Mouse (Mus musculus): ENCODE measurements at regions not wholly inside any gene's neighbourhood (a gene's known extent, or its start where the extent isn't known, plus 50 kb on each side); places are given as distances from the start of the nearest gene placed in this dataset.
A peak's percentile ranks its signal among the peaks of the same experiment; 100 is the strongest.

DNA sequence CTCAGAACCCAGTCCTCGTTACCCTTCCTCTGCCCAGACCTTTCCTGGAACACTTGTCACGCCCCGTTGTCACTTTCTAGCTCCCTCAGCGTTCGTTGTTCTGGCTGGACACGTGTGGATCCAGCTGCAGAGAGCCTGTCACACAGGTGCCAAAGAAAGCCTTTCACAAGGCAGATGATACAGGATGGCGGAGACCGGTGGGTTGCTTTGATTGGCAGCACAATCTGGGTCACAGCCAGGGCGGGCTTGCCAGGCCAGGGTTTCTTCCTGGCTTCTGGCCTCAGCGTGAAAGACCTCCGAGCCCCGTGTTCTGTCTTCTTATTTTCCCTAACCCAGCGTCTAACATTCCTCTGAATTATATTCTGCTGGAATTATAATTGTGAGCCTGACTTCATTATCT, 94.7 kb upstream of the Tmem189 start:
- WGBS = 88% methylated on average over 13 of the region's 13 CpGs
- no peak for ATAC-seq
- Histone ChIP-seq H3K4me1 (replicated peaks; ENCODE audit: control insufficient read depth, insufficient read depth, low read length) (0 out of 2 replicates have a peak, but pooled peaks cover 3% of the 10 kb centered on the region), H3K27ac (ENCODE audit: low read depth, low read length) (no peak overlapping the region), H3K4me2 (replicated peaks; ENCODE audit: low read depth) (no peak overlapping the region), H3K9me3 (ENCODE audit: control insufficient read depth) (no peaks in the 10 kb centered on the region), H3K27me3 (replicated peaks; ENCODE audit: control insufficient read depth, insufficient read depth, low read length) (no peaks in the 10 kb centered on the region), H3K4me3 (ENCODE audit: low read depth, low read length) (no peak overlapping the region), H3K9ac (ENCODE audit: low read depth, low read length) (no peak overlapping the region), H3K36me3 (ENCODE audit: control insufficient read depth, insufficient read depth) (no peaks in the 10 kb centered on the region)
- TF ChIP-seq CTCF (IDR thresholded peaks at IDR 0.05; ENCODE audit: low read depth) = no peak

DNA sequence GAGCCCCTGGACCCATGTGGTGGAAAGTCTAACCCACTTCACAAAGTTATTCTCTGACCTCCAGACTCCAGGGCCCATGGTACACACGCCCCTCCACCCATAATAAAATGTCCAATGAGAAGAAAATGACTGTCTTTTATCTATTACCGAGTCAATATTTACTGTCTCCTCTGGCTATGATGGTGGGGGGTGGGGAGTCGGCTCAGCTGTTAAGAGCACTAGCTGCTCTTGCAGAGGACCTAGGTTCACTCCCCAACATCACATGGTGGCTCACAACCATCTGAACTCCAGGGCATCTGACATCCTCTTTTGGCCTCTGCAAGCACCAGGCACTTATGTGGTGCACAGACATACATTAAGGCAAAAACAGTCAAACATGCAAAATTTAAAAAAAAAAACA, 93.8 kb upstream of the Tmem189 start:
- no peak for TF ChIP-seq CTCF (IDR thresholded peaks at IDR 0.05; ENCODE audit: low read depth)
- Histone ChIP-seq H3K9ac (ENCODE audit: low read depth, low read length) (no peak overlapping the region), H3K4me2 (replicated peaks; ENCODE audit: low read depth) (no peak overlapping the region), H3K4me3 (ENCODE audit: low read depth, low read length) (no peak overlapping the region), H3K9me3 (ENCODE audit: control insufficient read depth) (no peaks in the 10 kb centered on the region), H3K36me3 (ENCODE audit: control insufficient read depth, insufficient read depth) (no peaks in the 10 kb centered on the region), H3K4me1 (replicated peaks; ENCODE audit: control insufficient read depth, insufficient read depth, low read length) (peaks cover 9% of the 10 kb centered on the region; the same call in 1 of the 2 replicates), H3K27ac (ENCODE audit: low read depth, low read length) (no peak overlapping the region), H3K27me3 (replicated peaks; ENCODE audit: control insufficient read depth, insufficient read depth, low read length) (no peaks in the 10 kb centered on the region)
- 31% methylated on average over 3 of the region's 3 CpGs for WGBS
- ATAC-seq = no peak

DNA sequence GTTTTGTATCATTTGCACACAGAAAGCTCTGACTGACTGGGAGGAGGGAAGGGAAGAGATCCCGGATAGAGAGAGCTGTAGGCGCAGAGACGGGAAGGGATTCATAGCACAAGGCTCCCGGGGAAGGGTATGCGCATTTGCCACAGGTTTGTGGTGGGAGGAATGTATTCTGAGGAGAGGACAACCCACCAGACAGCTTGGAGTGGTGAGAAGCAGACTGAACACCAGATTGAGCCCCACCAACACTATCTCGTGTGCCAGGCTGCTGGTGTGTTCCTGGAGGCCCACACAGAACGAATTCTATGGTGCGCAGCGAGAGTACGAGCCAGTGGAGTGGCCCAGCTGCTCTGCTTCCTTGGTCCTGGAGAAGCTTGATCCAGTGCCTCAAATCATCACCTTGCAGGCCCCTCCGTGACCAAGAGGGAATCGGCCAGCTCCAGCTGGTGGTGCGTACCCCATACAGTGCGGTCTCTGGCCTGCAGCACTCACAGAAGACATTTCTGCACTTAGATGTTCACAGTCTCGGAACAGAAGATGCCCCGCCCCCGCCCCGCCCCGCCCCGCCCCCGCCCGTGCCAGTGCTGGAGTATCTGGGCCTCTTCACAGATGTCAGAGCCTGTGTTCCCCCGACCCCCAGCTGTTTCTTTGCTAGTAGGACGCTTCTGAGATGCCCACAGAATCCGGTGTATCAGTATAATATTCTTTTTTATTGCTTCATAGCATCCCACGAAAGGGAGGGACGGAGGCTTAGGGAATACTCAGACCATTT, 92.8 kb upstream of the Tmem189 start:
- no peaks in the 10 kb centered on the region for H3K27me3 ChIP-seq (replicated peaks; ENCODE audit: control insufficient read depth, insufficient read depth, low read length)
- WGBS = 36% methylated on average over 27 of the region's 27 CpGs
- no peak overlapping the region for H3K9ac ChIP-seq (ENCODE audit: low read depth, low read length)
- H3K36me3 ChIP-seq (ENCODE audit: control insufficient read depth, insufficient read depth) = no peaks in the 10 kb centered on the region
- no peak overlapping the region for H3K4me2 ChIP-seq (replicated peaks; ENCODE audit: low read depth)
- no peak overlapping the region for H3K4me3 ChIP-seq (ENCODE audit: low read depth, low read length)
- H3K9me3 ChIP-seq (ENCODE audit: control insufficient read depth) = no peaks in the 10 kb centered on the region
- no peak for TF ChIP-seq CTCF (IDR thresholded peaks at IDR 0.05; ENCODE audit: low read depth)
- peaks cover 12% of the 10 kb centered on the region; the same call in 1 of the 2 replicates for H3K4me1 ChIP-seq (replicated peaks; ENCODE audit: control insufficient read depth, insufficient read depth, low read length)
- ATAC-seq = no peak
- H3K27ac ChIP-seq (ENCODE audit: low read depth, low read length) = no peak overlapping the region

DNA sequence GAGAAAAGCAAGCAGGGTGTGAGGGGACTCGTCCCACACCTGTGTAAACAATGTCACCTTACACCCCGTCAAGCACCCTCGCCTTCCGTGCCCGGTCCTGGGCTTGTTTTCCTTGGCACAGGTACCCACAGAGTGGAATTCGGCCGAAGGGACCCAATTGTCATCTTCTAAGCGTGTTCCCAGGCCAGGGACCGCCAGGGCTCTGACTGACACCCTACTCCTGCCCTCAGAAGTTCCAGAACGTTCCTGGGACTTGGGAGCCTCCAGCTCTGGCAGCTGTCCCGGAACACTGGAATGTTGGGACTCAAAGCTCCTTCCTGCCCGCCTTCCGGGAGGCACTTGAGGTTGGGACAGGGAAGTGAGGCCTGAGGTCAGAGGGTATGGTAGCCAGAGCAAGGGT, 91.9 kb upstream of the Tmem189 start:
- WGBS = 60% methylated on average over 13 of the region's 13 CpGs
- ATAC-seq = no peak
- peaks cover 12% of the 10 kb centered on the region; the same call in 1 of the 2 replicates for H3K4me1 ChIP-seq (replicated peaks; ENCODE audit: control insufficient read depth, insufficient read depth, low read length)
- H3K27me3 ChIP-seq (replicated peaks; ENCODE audit: control insufficient read depth, insufficient read depth, low read length) = no peaks in the 10 kb centered on the region
- no peaks in the 10 kb centered on the region; the same call in 1 of the 2 replicates for H3K36me3 ChIP-seq (ENCODE audit: control insufficient read depth, insufficient read depth)
- no peak overlapping the region for H3K4me3 ChIP-seq (ENCODE audit: low read depth, low read length)
- H3K9me3 ChIP-seq (ENCODE audit: control insufficient read depth) = no peaks in the 10 kb centered on the region
- no peak overlapping the region for H3K27ac ChIP-seq (ENCODE audit: low read depth, low read length)
- no peak for TF ChIP-seq CTCF (IDR thresholded peaks at IDR 0.05; ENCODE audit: low read depth)
- H3K9ac ChIP-seq (ENCODE audit: low read depth, low read length) = no peak overlapping the region
- no peak overlapping the region; the same call in 1 of the 2 replicates for H3K4me2 ChIP-seq (replicated peaks; ENCODE audit: low read depth)

DNA sequence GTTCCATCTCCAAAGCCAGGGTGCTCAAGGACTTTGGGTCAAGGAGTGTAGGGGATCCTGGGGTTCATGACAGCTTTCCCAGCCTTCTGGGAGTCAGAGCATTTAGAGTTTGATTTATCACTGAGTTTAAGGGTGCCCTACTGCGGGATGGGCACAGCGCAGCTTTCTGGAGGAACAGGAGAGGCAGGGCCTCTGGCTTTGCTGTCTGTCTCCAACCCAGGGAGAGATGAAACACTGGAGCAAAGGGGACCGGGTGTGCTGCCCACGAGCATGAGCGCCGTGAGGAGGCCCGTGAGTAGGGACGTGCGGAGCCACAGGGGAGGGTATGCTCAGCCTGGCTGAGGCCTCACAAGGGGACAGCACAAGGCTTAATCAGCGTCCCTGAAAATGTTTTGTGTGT, 89.1 kb upstream of the Tmem189 start:
- no peak for TF ChIP-seq CTCF (IDR thresholded peaks at IDR 0.05; ENCODE audit: low read depth)
- no peaks in the 10 kb centered on the region; the same call in 1 of the 2 replicates for H3K36me3 ChIP-seq (ENCODE audit: control insufficient read depth, insufficient read depth)
- H3K9me3 ChIP-seq (ENCODE audit: control insufficient read depth) = no peaks in the 10 kb centered on the region
- WGBS = 45% methylated on average over 10 of the region's 10 CpGs
- H3K4me3 ChIP-seq (ENCODE audit: low read depth, low read length) = no peak overlapping the region
- H3K4me1 ChIP-seq (replicated peaks; ENCODE audit: control insufficient read depth, insufficient read depth, low read length) = peaks cover 12% of the 10 kb centered on the region; the same call in 1 of the 2 replicates
- H3K27ac ChIP-seq (ENCODE audit: low read depth, low read length) = peak overlapping the region; percentile 96
- H3K9ac ChIP-seq (ENCODE audit: low read depth, low read length) = 0 out of 2 replicates have a peak overlapping the region, but pooled peaks have one; percentile 72
- ATAC-seq = no peak
- H3K27me3 ChIP-seq (replicated peaks; ENCODE audit: control insufficient read depth, insufficient read depth, low read length) = no peaks in the 10 kb centered on the region
- H3K4me2 ChIP-seq (replicated peaks; ENCODE audit: low read depth) = peak overlapping the region; percentile 77

DNA sequence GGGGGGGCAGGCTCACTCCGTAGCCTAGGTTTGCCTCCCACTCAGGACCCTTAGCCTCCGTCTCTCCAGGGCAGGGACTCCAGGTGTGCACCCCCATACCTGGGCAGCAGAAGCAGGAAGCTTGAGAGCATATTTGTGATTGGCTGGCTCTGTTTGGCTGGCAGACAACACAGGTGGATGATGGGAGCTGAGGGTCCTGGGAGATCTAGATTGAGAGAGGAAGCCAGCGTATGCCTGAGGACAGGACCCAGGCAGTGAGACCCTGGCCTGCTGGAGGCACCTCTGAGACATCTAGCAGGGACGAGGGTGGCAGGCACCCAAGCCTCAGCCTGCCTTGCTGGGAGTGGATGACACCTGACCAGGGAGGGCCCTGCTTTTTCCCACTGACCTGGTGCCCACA, 88.6 kb upstream of the Tmem189 start:
- WGBS = 34% methylated on average over 4 of the region's 4 CpGs

More for the DNA sequence above, 88.6 kb upstream of the Tmem189 start:
- Histone ChIP-seq H3K9ac (ENCODE audit: low read depth, low read length) (peak overlapping the region; percentile 72; the same call in 1 of the 2 replicates), H3K4me2 (replicated peaks; ENCODE audit: low read depth) (peak overlapping the region; percentile 77), H3K36me3 (ENCODE audit: control insufficient read depth, insufficient read depth) (no peaks in the 10 kb centered on the region; the same call in 1 of the 2 replicates), H3K4me3 (ENCODE audit: low read depth, low read length) (no peak overlapping the region; the same call in 1 of the 2 replicates), H3K27me3 (replicated peaks; ENCODE audit: control insufficient read depth, insufficient read depth, low read length) (no peaks in the 10 kb centered on the region), H3K27ac (ENCODE audit: low read depth, low read length) (peak overlapping the region; percentile 96), H3K4me1 (replicated peaks; ENCODE audit: control insufficient read depth, insufficient read depth, low read length) (peaks cover 11% of the 10 kb centered on the region; the same call in 1 of the 2 replicates), H3K9me3 (ENCODE audit: control insufficient read depth) (no peaks in the 10 kb centered on the region)
- TF ChIP-seq CTCF (IDR thresholded peaks at IDR 0.05; ENCODE audit: low read depth) = no peak
- no peak for ATAC-seq
